ENCODE assay signal across 19 mouse cellular contexts in the genomic region with DNA sequence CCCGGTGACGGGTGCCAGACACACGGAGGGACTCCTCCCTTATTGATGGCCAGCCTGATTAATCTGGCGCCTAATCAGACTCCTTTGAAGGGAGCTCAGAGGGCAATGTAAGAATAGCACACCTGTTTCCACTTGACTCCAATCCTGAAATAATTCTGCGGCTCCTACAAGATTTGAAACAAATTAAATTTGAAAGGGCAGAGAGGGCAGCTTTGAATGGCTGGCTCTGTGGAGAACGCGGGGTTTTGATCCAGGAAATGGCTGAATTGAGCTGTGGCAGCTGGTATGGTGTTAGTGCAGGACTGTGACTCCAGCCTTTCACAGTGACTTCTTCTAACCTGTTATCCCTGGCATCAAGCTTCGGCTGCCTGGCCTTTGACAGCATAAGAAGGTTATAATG.
DNase-seq lines count a peak whose midpoint lies in the region; ATAC-seq lines count a peak whose summit lies in the region.
"Had no signal": no experiment of that assay in that cellular context is flagged by ENCODE, and none has a peak within 500 bp of the region (broad histone marks: within the 10 kb centered on the region; RNA-seq: fewer than 3 reads in every experiment).

No protein-coding gene starts in this region.

- no peaks in the 10 kb centered on the region for H3K9me3 ChIP-seq in forebrain, embryonic 10.5 days
- no peaks in the 10 kb centered on the region for H3K9me3 ChIP-seq in forebrain, embryonic 16.5 days (ENCODE audit: control insufficient read depth, low read length)
- H3K9me3 ChIP-seq in heart, embryonic 16.5 days (replicated peaks; ENCODE audit: control insufficient read depth, low read length): no peaks in the 10 kb centered on the region
- H3K9me3 ChIP-seq: lung, embryonic 15.5 days had no signal

- no peaks in the 10 kb centered on the region for H3K36me3 ChIP-seq in forebrain, embryonic 10.5 days (replicated peaks)
- no peaks in the 10 kb centered on the region for H3K36me3 ChIP-seq in forebrain, embryonic 16.5 days (ENCODE audit: control insufficient read depth, insufficient read depth)
- H3K36me3 ChIP-seq in heart, embryonic 16.5 days (ENCODE audit: control insufficient read depth, insufficient read depth): no peaks in the 10 kb centered on the region
- H3K36me3 ChIP-seq: G1E; lung, embryonic 15.5 days had no signal

- DNase-seq in forebrain, embryonic 10.5 days (ENCODE audit: extremely low spot score, low spot score): peak; percentile 17
- DNase-seq in heart, postnatal 14 days: no peak
- DNase-seq in embryo, embryonic 10.5 days (ENCODE audit: low spot score): peak; percentile 71
- peak; percentile 58 for DNase-seq in hindlimb bud, embryonic 11.5 days (ENCODE audit: extremely low spot score, low read depth, low spot score)
- DNase-seq in adrenal gland, postnatal 10 days: no peak
- DNase-seq in cerebellum, adult 8-10 months: no peak
- DNase-seq: cerebellum, adult 18-20 months; forebrain, postnatal 0 days; heart, adult 2 months; kidney, adult 2 months; kidney, postnatal 14 days; spleen, adult 18-20 months; thymus, adult 2 months had no signal

- 0 out of 2 replicates have a peak, but pooled peaks cover 4% of the 10 kb centered on the region for H3K27me3 ChIP-seq in forebrain, embryonic 10.5 days (ENCODE audit: poor library complexity, severe bottlenecking)
- H3K27me3 ChIP-seq in forebrain, embryonic 16.5 days (replicated peaks; ENCODE audit: control insufficient read depth, insufficient read depth, low read length): no peaks in the 10 kb centered on the region
- no peaks in the 10 kb centered on the region for H3K27me3 ChIP-seq in heart, embryonic 16.5 days (ENCODE audit: control insufficient read depth, insufficient read depth, low read length)
- H3K27me3 ChIP-seq: lung, embryonic 15.5 days had no signal

- no peak overlapping the region for H3K4me3 ChIP-seq in forebrain, embryonic 10.5 days
- no peak overlapping the region for H3K4me3 ChIP-seq in forebrain, embryonic 16.5 days (replicated peaks; ENCODE audit: low read length)
- H3K4me3 ChIP-seq in heart, embryonic 16.5 days (ENCODE audit: low read length): peak overlapping the region; percentile 10; the same call in 1 of the 2 replicates
- H3K4me3 ChIP-seq: heart, adult 2 months; lung, embryonic 15.5 days had no signal

- ATAC-seq in forebrain, embryonic 16.5 days: no peak
- ATAC-seq in heart, embryonic 16.5 days (replicated peaks; ENCODE audit: extremely low read depth, insufficient read depth, low FRiP score): no peak
- ATAC-seq: CD4-positive, CD25-positive, alpha-beta regulatory T cell, adult 4 months; forebrain, postnatal 0 days had no signal

- intact Hi-C loops in heart, postnatal 14 days (cut with DNase I): no loop called here

- H3K9ac ChIP-seq in forebrain, embryonic 16.5 days (replicated peaks; ENCODE audit: low read depth, low read length): no peak overlapping the region
- H3K9ac ChIP-seq in heart, embryonic 16.5 days (ENCODE audit: low read length): no peak overlapping the region; the same call in 1 of the 2 replicates
- H3K9ac ChIP-seq: forebrain, postnatal 0 days; lung, embryonic 15.5 days had no signal

- 66% methylated on average over 8 of the region's 8 CpGs for WGBS in forebrain, embryonic 10.5 days
- WGBS in forebrain, embryonic 16.5 days: 62% methylated on average over 8 of the region's 8 CpGs
- 29% methylated on average over 8 of the region's 8 CpGs for WGBS in heart, embryonic 16.5 days

- H3K4me1 ChIP-seq in forebrain, embryonic 10.5 days: peaks cover 27% of the 10 kb centered on the region
- H3K4me1 ChIP-seq in forebrain, embryonic 16.5 days (replicated peaks; ENCODE audit: control insufficient read depth, insufficient read depth, low read length): 0 out of 2 replicates have a peak, but pooled peaks cover 2% of the 10 kb centered on the region
- H3K4me1 ChIP-seq in heart, embryonic 16.5 days (ENCODE audit: control insufficient read depth, insufficient read depth, low read length): peaks cover 13% of the 10 kb centered on the region

- H3K4me2 ChIP-seq in forebrain, embryonic 16.5 days (ENCODE audit: low read length): no peak overlapping the region
- peak overlapping the region; percentile 46 for H3K4me2 ChIP-seq in heart, embryonic 16.5 days (ENCODE audit: low read depth, low read length)
- H3K4me2 ChIP-seq: liver, embryonic 11.5 days; lung, embryonic 15.5 days had no signal

- H3K27ac ChIP-seq in forebrain, embryonic 10.5 days: no peak overlapping the region
- H3K27ac ChIP-seq in forebrain, embryonic 16.5 days (ENCODE audit: low read length): no peak overlapping the region
- H3K27ac ChIP-seq in heart, embryonic 16.5 days (ENCODE audit: low read length): 0 out of 2 replicates have a peak overlapping the region, but pooled peaks have one; percentile 23
- H3K27ac ChIP-seq: heart, adult 2 months; lung, embryonic 15.5 days had no signal

Comparison
In these comparisons a context has a peak if more than half of its experiments do, and no peak if none do; other contexts are left out.
1. DNase-seq: peak in forebrain, embryonic 10.5 days (single experiment), embryo, embryonic 10.5 days (single experiment) and hindlimb bud, embryonic 11.5 days (single experiment); none in heart, postnatal 14 days (0 of 2), adrenal gland, postnatal 10 days (single experiment) and cerebellum, adult 8-10 months (single experiment).